Mouse (Mus musculus) myocyte (in vitro differentiated cells): ENCODE results near the gene Olfr153.

Source experiments
- MAX ChIP-seq: IDR thresholded peaks from one replicate; pipeline ENCODE4 v1.6.1; 2011; ENCODE audit warnings: low read depth, mild to moderate bottlenecking, control low read depth
- MYOD1 ChIP-seq, 3 experiments: IDR thresholded peaks; one replicate each; pipeline ENCODE4 v1.6.1; 2011; ENCODE audit warnings: control low read depth in 2 of 3, low read depth in 2 of 3, mild to moderate bottlenecking in 2 of 3, moderate library complexity in 1 of 3; ENCODE audit not compliant: insufficient read length in 2 of 3, control insufficient read depth in 1 of 3
- MYOG ChIP-seq, 3 experiments: IDR thresholded peaks; one replicate each; pipeline ENCODE4 v1.6.1; 2011; ENCODE audit warnings: control low read depth in 2 of 3, low read depth in 2 of 3, mild to moderate bottlenecking in 2 of 3; ENCODE audit not compliant: insufficient read length in 2 of 3, control insufficient read depth in 1 of 3, insufficient read depth in 1 of 3
- POLR2A ChIP-seq: IDR thresholded peaks from one replicate; pipeline ENCODE4 v1.6.1; 2011; ENCODE audit warnings: low read depth, mild to moderate bottlenecking, control low read depth, moderate library complexity; ENCODE audit not compliant: insufficient read length
- POLR2AphosphoS2 ChIP-seq: IDR thresholded peaks from one replicate; pipeline ENCODE4 v1.6.1; 2011; ENCODE audit warnings: low read depth, control low read depth; ENCODE audit not compliant: insufficient read length
- SRF ChIP-seq: IDR thresholded peaks from one replicate; pipeline ENCODE4 v1.6.1; 2011; ENCODE audit warnings: low read depth; ENCODE audit not compliant: control insufficient read depth, insufficient read length
- TCF12 ChIP-seq: IDR thresholded peaks from one replicate; pipeline ENCODE4 v1.6.1; 2011; ENCODE audit warnings: mild to moderate bottlenecking, control low read depth; ENCODE audit not compliant: poor library complexity, insufficient read depth, severe bottlenecking
- USF1 ChIP-seq: IDR thresholded peaks from one replicate; pipeline ENCODE4 v1.6.1; 2011; ENCODE audit warnings: low read depth, mild to moderate bottlenecking, control low read depth, moderate library complexity

- TF ChIP-seq POLR2AphosphoS2, result no peak
- no peak for TF ChIP-seq POLR2A
- TF ChIP-seq MYOG (IDR thresholded peaks at IDR 0.05; ENCODE audit: control insufficient read depth in 1 of 3, insufficient read depth in 1 of 3, insufficient read length in 2 of 3, low read depth in 2 of 3), result no peak
- no peak for TF ChIP-seq USF1
- no peak for TF ChIP-seq MYOD1 (IDR thresholded peaks at IDR 0.05; ENCODE audit: control insufficient read depth in 1 of 3, insufficient read length in 2 of 3, low read depth in 2 of 3)
- TF ChIP-seq MAX, result no peak
- no peak for TF ChIP-seq TCF12
- no peak for TF ChIP-seq SRF
Observed at GRCm38 (mm10) chr2:87515457-87516060, 16.0 kb upstream of the Olfr153 start.
